Mouse (Mus musculus) thymus, adult 18-20 months (tissue): Measurements from ENCODE around the gene Gcgr.
"Not testable (repeated sequence)": the region's sequence is repeated elsewhere in the genome, so short reads cannot be mapped to it uniquely, and the experiment has no call there.

Source experiments
- DNase-seq, 2 experiments: peaks; one replicate each; pipeline ENCODE4 v3.0.0; 2022; ENCODE audit warnings: mixed read lengths in 2 of 2

Gcgr gene

GRCm38 (mm10) chr11:120572752-120573584 is 42.5 kb downstream of the Gcgr start, which contains the start of gene P4hb:
P4hb (minus strand) TSS chr11:120573253.
- peak; percentile 99 for DNase-seq

- DNase-seq: no peak
Measured at GRCm38 (mm10) chr11:120573585-120574277, 43.2 kb downstream of the Gcgr start.

- no peak for DNase-seq
Measured at GRCm38 (mm10) chr11:120574278-120574600, 43.7 kb downstream of the Gcgr start.

- DNase-seq: no peak
Measured at GRCm38 (mm10) chr11:120575046-120575445, 44.5 kb downstream of the Gcgr start.

GRCm38 (mm10) chr11:120575940-120576339 is 45.4 kb downstream of the Gcgr start:
- DNase-seq: no peak

GRCm38 (mm10) chr11:120576365-120576981 is 46.0 kb downstream of the Gcgr start:
- no peak for DNase-seq

GRCm38 (mm10) chr11:120577211-120578023 is 46.9 kb downstream of the Gcgr start:
- no peak for DNase-seq

- DNase-seq: no peak
Measured at GRCm38 (mm10) chr11:120578024-120578693, 47.7 kb downstream of the Gcgr start.

- DNase-seq: peak in 1 of 2 experiments; percentile 31
Measured at GRCm38 (mm10) chr11:120578694-120579243, 48.3 kb downstream of the Gcgr start.

GRCm38 (mm10) chr11:120579316-120580107 is 49.0 kb downstream of the Gcgr start:
- peak; percentile 48 to 75 for DNase-seq

GRCm38 (mm10) chr11:120580190-120580589 is 49.7 kb downstream of the Gcgr start:
- peak in 1 of 2 experiments; percentile 35 for DNase-seq

GRCm38 (mm10) chr11:120580871-120581331 is 50.4 kb downstream of the Gcgr start:
- DNase-seq: peak in 1 of 2 experiments; percentile 27

- peak; percentile 72 to 80 for DNase-seq
Measured at GRCm38 (mm10) chr11:120581490-120582267, 51.2 kb downstream of the Gcgr start, which contains the start of gene Arhgdia. Arhgdia (minus strand) TSS chr11:120581624.

GRCm38 (mm10) chr11:120582268-120582981 is 51.9 kb downstream of the Gcgr start:
- DNase-seq: peak in 1 of 2 experiments; percentile 34

GRCm38 (mm10) chr11:120582982-120583293 is 52.4 kb downstream of the Gcgr start:
- not testable (repeated sequence) for DNase-seq

GRCm38 (mm10) chr11:120583937-120584336 is 53.4 kb downstream of the Gcgr start:
- DNase-seq: no peak

GRCm38 (mm10) chr11:120588531-120588930 is 58.0 kb downstream of the Gcgr start:
- no peak for DNase-seq
